Mouse (Mus musculus) small intestine, adult 2 months (tissue): ENCODE results near the gene Atp2b2.

Experiments used
- CTCF ChIP-seq: fragments of 200-500 bp; IDR thresholded peaks from 2 replicates; pipeline ENCODE4 v1.5.1; 2012; ENCODE audit warnings: low read depth, mild to moderate bottlenecking, control low read depth, inconsistent platforms, low read length, moderate library complexity, mixed read lengths; ENCODE audit not compliant: insufficient replicate concordance, insufficient read length; ENCODE audit errors: extremely low read depth
- POLR2A ChIP-seq: fragments of 200-500 bp; IDR thresholded peaks from 2 replicates; pipeline ENCODE4 v1.6.1; 2012; ENCODE audit warnings: low read depth, mild to moderate bottlenecking, control low read depth, inconsistent platforms, low read length, moderate library complexity

DNA sequence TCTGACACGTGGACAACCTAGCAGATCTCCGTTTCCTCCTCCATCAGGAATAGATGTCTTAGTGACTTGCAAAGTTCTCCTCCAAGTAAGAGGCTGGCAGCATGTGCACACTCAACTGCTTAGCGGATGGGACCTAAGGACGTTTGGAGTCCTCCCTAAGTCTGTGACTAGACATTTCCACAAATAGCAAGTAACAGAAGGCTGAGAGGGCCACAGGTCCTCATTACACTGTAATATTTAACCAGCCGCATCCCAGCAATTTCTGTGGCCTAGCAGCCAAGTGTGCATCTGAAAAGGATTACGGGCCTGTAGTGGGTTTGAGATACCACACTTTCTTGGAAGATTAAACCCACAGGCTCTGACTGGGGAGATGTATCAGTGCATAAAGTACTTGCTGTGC lies 30.4 kb downstream of the Atp2b2 start:
- TF ChIP-seq CTCF, result no peak
- no peak for TF ChIP-seq POLR2A
